Mouse (Mus musculus) spleen, adult 2 months (tissue): ENCODE data around the gene Hils1. TPM values are rescaled to one million over a fixed set of nuclear protein-coding genes. Genes with fewer than 3 reads are reported as not detected.

Source experiments
- DNase-seq, 2 experiments: peaks; one replicate each; pipeline versions ENCODE4 v3.0.0 to v3.0.0-alpha.2; 2012 to 2021; ENCODE audit warnings: low spot score in 2 of 2, low read depth in 1 of 2
- H3K27ac ChIP-seq: fragments of 200-500 bp; 2 replicates; pipeline ENCODE4 v1.5.1; 2012; ENCODE audit warnings: low read length, inconsistent platforms; ENCODE audit not compliant: insufficient read depth
- H3K27me3 ChIP-seq: fragments of 200-500 bp; 2 replicates; pipeline ENCODE4 v1.6.1; 2012; ENCODE audit warnings: mild to moderate bottlenecking, moderate library complexity, low read length, inconsistent platforms; ENCODE audit not compliant: control insufficient read depth, insufficient read depth
- H3K36me3 ChIP-seq: fragments of 200-500 bp; 2 replicates; pipeline ENCODE4 v1.6.1; 2012; ENCODE audit warnings: mild to moderate bottlenecking, low read length, inconsistent platforms; ENCODE audit not compliant: control insufficient read depth, insufficient read depth
- H3K4me1 ChIP-seq: fragments of 200-500 bp; 2 replicates; pipeline ENCODE4 v1.6.1; 2011; ENCODE audit warnings: inconsistent platforms; ENCODE audit not compliant: control insufficient read depth, insufficient read depth, insufficient read length
- H3K4me3 ChIP-seq: fragments of 200-500 bp; 2 replicates; pipeline ENCODE4 v1.5.1; 2011; ENCODE audit warnings: mild to moderate bottlenecking, inconsistent platforms; ENCODE audit not compliant: insufficient read depth, insufficient read length; ENCODE audit errors: extremely low read depth
- CTCF ChIP-seq: fragments of 200-500 bp; IDR thresholded peaks from 2 replicates; pipeline ENCODE4 v1.5.1; 2011; ENCODE audit warnings: mild to moderate bottlenecking, inconsistent platforms; ENCODE audit not compliant: insufficient read depth, insufficient read length, insufficient replicate concordance; ENCODE audit errors: extremely low read depth
- POLR2A ChIP-seq: fragments of 200-500 bp; IDR thresholded peaks from 2 replicates; pipeline ENCODE4 v1.6.1; 2011; ENCODE audit warnings: low read depth, low read length, inconsistent platforms
- WGBS: fragments of 180-500 bp; shearing (Covaris S2); methylation state at CpG from one replicate; pipeline ENCODE4 v1.1.7; 2018; 5-methylcytosine and 5-hydroxymethylcytosine counted together
- polyA plus RNA-seq: library from polyadenylated mRNA; depleted of rRNA; stranded (reverse); fragments of >200 nt; gene quantifications from 2 replicates; pipeline ENCODE4 v1.2.3, GENCODE M21; 2012

Hils1 gene
- polyA plus RNA-seq, 1 experiment: not detected

GRCm38 (mm10) chr11:95001058-95001457, 33.7 kb downstream of the Hils1 start:
- WGBS: 5% methylated on average over 8 of the region's 8 CpGs
- no peaks in the 10 kb centered on the region for H3K27me3 ChIP-seq
- TF ChIP-seq CTCF (peak; percentile 77; the same call in 1 of the 2 replicates), POLR2A (no peak)
- H3K27ac ChIP-seq: peak overlapping the region; percentile 40; the same call in 1 of the 2 replicates
- DNase-seq: peak in 1 of 2 experiments; percentile 55
- H3K4me3 ChIP-seq: no peak overlapping the region
- H3K36me3 ChIP-seq: peaks cover 27% of the 10 kb centered on the region
- peaks cover 25% of the 10 kb centered on the region; the same call in 1 of the 2 replicates for H3K4me1 ChIP-seq

- Histone ChIP-seq H3K4me3 (no peak overlapping the region), H3K27me3 (no peaks in the 10 kb centered on the region), H3K4me1 (peaks cover 26% of the 10 kb centered on the region; the same call in 1 of the 2 replicates), H3K27ac (no peak overlapping the region), H3K36me3 (peaks cover 26% of the 10 kb centered on the region)
- DNase-seq: no peak
- WGBS: 84% methylated on average over 21 of the region's 21 CpGs
- no peak for TF ChIP-seq POLR2A
- no peak for TF ChIP-seq CTCF
These were observed 34.4 kb downstream of the Hils1 start for GRCm38 (mm10) chr11:95001584-95002347.

- Histone ChIP-seq H3K4me3 (no peak overlapping the region), H3K4me1 (peaks cover 26% of the 10 kb centered on the region; the same call in 1 of the 2 replicates), H3K27me3 (no peaks in the 10 kb centered on the region), H3K27ac (no peak overlapping the region), H3K36me3 (peaks cover 24% of the 10 kb centered on the region)
- 96% methylated on average over 8 of the region's 8 CpGs for WGBS
- no peak for TF ChIP-seq POLR2A
- TF ChIP-seq CTCF: no peak
- DNase-seq: no peak
These were observed 35.3 kb downstream of the Hils1 start for GRCm38 (mm10) chr11:95002705-95003104.

- Histone ChIP-seq H3K27ac (no peak overlapping the region), H3K4me1 (peaks cover 26% of the 10 kb centered on the region; the same call in 1 of the 2 replicates), H3K4me3 (no peak overlapping the region), H3K36me3 (peaks cover 22% of the 10 kb centered on the region), H3K27me3 (no peaks in the 10 kb centered on the region; the same call in 1 of the 2 replicates)
- TF ChIP-seq CTCF (no peak), POLR2A (no peak)
- WGBS: 93% methylated on average over 12 of the region's 12 CpGs
- no peak for DNase-seq
These were observed 36.9 kb downstream of the Hils1 start for GRCm38 (mm10) chr11:95004136-95004936.

- peaks cover 22% of the 10 kb centered on the region for H3K36me3 ChIP-seq
- TF ChIP-seq POLR2A (no peak), CTCF (no peak)
- peaks cover 4% of the 10 kb centered on the region; the same call in 1 of the 2 replicates for H3K27me3 ChIP-seq
- H3K27ac ChIP-seq: no peak overlapping the region
- H3K4me3 ChIP-seq: no peak overlapping the region
- no peak for DNase-seq
- peaks cover 29% of the 10 kb centered on the region; the same call in 1 of the 2 replicates for H3K4me1 ChIP-seq
- 78% methylated on average over 6 of the region's 6 CpGs for WGBS
These were observed 37.5 kb downstream of the Hils1 start for GRCm38 (mm10) chr11:95004937-95005198.

- peaks cover 10% of the 10 kb centered on the region for H3K27me3 ChIP-seq
- H3K36me3 ChIP-seq: peaks cover 20% of the 10 kb centered on the region
- H3K4me1 ChIP-seq: peaks cover 18% of the 10 kb centered on the region; the same call in 1 of the 2 replicates
- WGBS: 50% methylated on average over 4 of the region's 4 CpGs
- no peak for DNase-seq
- TF ChIP-seq CTCF (no peak), POLR2A (no peak)
- no peak overlapping the region for H3K27ac ChIP-seq
- H3K4me3 ChIP-seq: no peak overlapping the region
These were observed 38.6 kb downstream of the Hils1 start for GRCm38 (mm10) chr11:95006038-95006437.
